Mouse (Mus musculus): ENCODE results near the gene Cc2d2b.
A peak's percentile ranks its signal among the peaks of the same experiment; 100 is the strongest.

The Cc2d2b gene

DNA sequence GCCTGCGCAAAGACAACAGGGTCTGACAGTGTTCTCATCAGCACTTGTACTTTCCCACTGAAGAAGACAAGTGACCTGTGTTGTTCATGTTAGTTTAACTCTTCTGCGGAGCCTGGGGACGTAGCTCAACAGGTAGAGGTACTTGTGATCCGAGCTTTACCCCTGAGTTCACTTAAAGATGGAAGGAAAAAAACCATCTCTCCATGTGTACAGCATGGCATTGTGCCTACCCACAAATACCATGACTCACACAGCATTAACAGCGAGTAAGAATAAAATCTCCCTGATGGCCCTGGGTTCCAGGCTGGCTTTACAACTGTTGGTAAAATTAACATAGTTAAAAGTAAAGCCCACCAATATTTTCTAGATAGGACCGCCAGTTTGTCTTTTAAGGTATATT lies 85.9 kb downstream of the Cc2d2b start:
- DNase-seq (ENCODE audit: low spot score), result no peak

DNA sequence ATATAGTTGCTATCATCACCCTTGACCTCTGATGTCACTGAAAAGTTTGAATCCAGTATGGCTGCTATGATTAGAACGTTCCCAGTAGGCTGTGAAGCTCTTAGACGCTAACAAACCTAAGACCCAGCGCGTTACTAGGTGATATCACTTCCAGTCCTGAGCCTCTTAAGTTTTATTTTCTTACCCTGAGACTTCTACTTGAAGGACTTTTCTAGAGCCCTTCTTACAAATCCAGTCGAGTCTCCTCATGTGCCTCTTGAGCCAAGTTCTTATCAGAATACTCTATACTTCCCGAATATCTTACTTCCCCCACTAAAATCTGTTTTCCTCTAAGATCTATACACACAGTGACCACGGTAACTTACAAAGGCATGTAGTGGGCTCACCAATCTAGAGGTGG lies 89.7 kb downstream of the Cc2d2b start:
- DNase-seq (ENCODE audit: low spot score), result no peak

GRCm38 (mm10) chr19:40840303-40840702 lies 91.8 kb downstream of the Cc2d2b start:
- no peak for DNase-seq (ENCODE audit: low spot score)

- DNase-seq (ENCODE audit: low spot score), result no peak
These were observed 92.5 kb downstream of the Cc2d2b start for GRCm38 (mm10) chr19:40841083-40841482.

- no peak for DNase-seq (ENCODE audit: low spot score)
These were observed 93.0 kb downstream of the Cc2d2b start for GRCm38 (mm10) chr19:40841593-40841992.

DNA sequence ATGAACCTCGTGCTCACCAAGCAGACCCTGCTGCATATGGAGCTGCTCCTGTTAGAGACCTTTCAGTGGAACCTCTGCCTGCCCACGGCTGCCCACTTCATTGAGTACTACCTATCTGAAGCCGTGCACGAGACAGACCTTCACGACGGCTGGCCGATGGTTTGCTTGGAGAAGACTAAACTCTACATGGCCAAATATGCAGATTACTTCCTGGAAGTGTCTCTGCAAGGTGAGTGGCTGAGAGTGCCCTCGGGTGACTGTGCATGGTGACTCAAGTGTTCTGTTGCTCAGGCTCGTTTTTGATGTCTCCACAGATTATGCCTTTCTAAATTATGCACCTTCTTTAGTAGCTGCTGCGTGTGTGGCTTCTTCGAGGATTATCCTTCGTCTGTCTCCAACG lies 96.2 kb downstream of the Cc2d2b start:
- DNase-seq (ENCODE audit: low spot score), result no peak

- DNase-seq (ENCODE audit: low spot score), result no peak
These were observed 100.8 kb downstream of the Cc2d2b start for GRCm38 (mm10) chr19:40849391-40849790.

DNA sequence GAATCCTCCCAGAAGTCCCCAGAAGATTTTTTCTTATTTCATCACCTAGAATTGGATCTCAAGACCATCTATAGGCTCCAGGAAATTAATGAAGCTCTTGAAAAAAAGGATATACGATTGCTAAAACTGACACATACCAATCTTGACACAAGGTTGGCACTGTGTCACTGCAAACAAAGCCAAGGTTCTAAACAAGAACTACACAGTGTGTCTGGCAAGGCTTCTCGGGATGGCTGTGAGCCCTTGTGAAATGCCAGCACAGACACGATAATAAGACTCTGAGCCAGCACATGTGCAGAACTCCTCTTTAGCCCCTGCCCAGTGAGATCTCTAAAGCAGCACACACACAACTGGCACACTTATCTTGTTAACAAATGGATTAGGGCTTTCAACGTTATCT lies 111.0 kb downstream of the Cc2d2b start:
- DNase-seq (ENCODE audit: low spot score), result no peak

GRCm38 (mm10) chr19:40868284-40868683 lies 119.7 kb downstream of the Cc2d2b start:
- DNase-seq (ENCODE audit: low spot score), result no peak

DNA sequence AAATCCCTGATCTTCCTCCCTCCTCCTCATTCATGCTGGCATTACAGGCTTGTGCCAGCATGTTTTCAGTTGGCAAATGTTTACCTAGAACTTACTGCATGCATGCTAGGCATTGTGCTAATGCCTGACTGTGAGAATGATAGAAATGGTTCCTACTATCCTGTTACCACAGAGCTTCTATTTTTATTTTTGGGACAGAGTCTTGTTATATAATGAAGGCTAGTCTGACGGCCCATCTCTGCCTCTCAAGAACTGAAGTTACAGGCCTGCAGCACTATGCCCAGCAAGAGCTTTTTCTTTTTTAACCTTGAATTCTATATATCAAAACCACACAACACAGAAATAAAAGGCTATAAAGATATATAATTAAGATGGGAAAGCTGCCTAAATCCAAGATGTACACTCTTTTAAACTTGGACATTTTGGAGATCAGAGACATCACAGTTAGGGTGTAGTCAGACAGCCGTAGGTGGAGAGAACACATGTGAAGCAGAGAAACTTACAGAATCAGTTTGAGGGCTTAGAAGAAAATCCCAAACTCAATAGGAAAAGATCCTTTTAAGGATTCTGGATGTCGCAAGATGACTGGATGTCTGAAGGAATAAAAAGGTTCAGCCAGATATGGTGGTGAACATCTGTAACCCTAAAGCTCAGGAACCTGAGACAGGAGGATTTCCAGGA lies 121.0 kb downstream of the Cc2d2b start:
- no peak for DNase-seq (ENCODE audit: low spot score)

DNA sequence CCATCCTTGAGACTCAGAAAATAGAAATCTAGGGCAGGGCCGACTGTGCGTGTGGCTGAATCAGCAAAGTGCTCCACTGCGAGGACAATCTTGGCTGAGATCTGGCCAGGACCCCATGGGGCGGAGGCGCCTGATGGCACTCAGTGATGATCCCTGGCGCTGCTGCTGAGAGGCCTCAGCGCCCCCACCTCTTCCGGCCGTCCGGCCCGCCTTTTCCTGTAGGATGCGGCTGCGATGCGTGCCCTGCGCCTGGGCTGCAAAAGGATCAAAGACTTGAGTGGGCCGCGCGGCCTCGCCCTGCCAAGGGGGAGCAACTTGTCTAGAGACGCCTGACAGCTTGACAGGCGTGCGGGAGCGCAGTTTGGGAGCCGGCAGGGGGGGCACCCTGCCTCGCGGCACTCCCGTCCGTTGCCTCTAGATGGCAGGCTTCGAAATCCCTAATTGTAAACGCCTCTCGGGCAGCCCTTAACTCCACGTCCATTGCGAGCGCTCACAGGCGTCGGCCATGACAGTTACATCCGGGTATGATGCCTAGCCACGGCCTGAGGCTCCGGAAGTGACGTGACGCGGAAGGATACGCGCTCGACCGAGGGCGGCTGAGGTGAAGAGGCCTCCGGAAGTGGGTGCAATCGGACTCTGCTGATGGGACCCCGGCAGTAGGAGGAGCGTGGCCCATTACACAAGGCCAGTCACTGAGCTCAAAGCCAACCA lies 124.6 kb downstream of the Cc2d2b start:
- peak; percentile 83 for DNase-seq (ENCODE audit: low spot score)

Data from ovary, postnatal 36 days (tissue).